Mouse (Mus musculus) CH12.LX (cell line): Measurements from ENCODE around the gene Fut1. TPM values are rescaled to one million over a fixed set of nuclear protein-coding genes. Genes with fewer than 3 reads are reported as not detected.

Experiments
- DNase-seq: peaks from one replicate; pipeline ENCODE4 v3.0.0-alpha.2; 2013; ENCODE audit errors: extremely low read depth
- H3K27ac ChIP-seq: 2 replicates; pipeline ENCODE4 v1.5.1; 2012; ENCODE audit warnings: low read depth, mild to moderate bottlenecking, control low read depth, moderate library complexity; ENCODE audit not compliant: insufficient read depth
- H3K27me3 ChIP-seq: replicated peaks from 2 replicates; pipeline ENCODE3; 2012; ENCODE audit warnings: inconsistent platforms
- H3K36me3 ChIP-seq, 2 experiments: replicated peaks in 1 of 2; 2 replicates each; pipeline versions ENCODE3 to v1.6.1; 2012; ENCODE audit warnings: inconsistent platforms in 1 of 2, low read length in 1 of 2, mild to moderate bottlenecking in 1 of 2, mixed read lengths in 1 of 2, moderate library complexity in 1 of 2; ENCODE audit not compliant: control insufficient read depth in 1 of 2, insufficient read depth in 1 of 2
- H3K4me1 ChIP-seq, 2 experiments: 2 replicates each; pipeline ENCODE4 v1.6.1; 2012; ENCODE audit warnings: inconsistent platforms in 1 of 2, moderate library complexity in 1 of 2; ENCODE audit not compliant: insufficient read depth in 2 of 2, control insufficient read depth in 1 of 2
- H3K4me2 ChIP-seq: 2 replicates; pipeline ENCODE4 v1.6.1; 2012; ENCODE audit warnings: low read depth, mild to moderate bottlenecking, control low read depth; ENCODE audit not compliant: poor library complexity, insufficient read depth, severe bottlenecking
- H3K4me3 ChIP-seq, 3 experiments: fragments of 150-350 bp in 1 of 3; sonication (generic) in 1 of 3; replicated peaks in 1 of 3; 2 replicates each; pipeline versions ENCODE3 to v1.5.1; 2011 to 2012; ENCODE audit warnings: low read depth in 2 of 3, low read length in 2 of 3, mild to moderate bottlenecking in 2 of 3, moderate library complexity in 2 of 3, control low read depth in 1 of 3, improper control_type of control experiment in 1 of 3, inconsistent platforms in 1 of 3, mixed read lengths in 1 of 3; ENCODE audit not compliant: poor library complexity in 1 of 3
- H3K79me2 ChIP-seq: replicated peaks from 2 replicates; pipeline ENCODE4 v1.6.1; 2012; ENCODE audit warnings: mild to moderate bottlenecking, moderate library complexity; ENCODE audit not compliant: control insufficient read depth, poor library complexity, insufficient read depth, severe bottlenecking; ENCODE audit errors: extremely low read depth
- H3K9ac ChIP-seq: 2 replicates; pipeline ENCODE4 v1.6.1; 2012; ENCODE audit warnings: low read depth, mild to moderate bottlenecking, control low read depth, moderate library complexity; ENCODE audit not compliant: insufficient read depth
- H3K9me3 ChIP-seq: replicated peaks from 2 replicates; pipeline ENCODE3; 2012; ENCODE audit warnings: low read length, inconsistent platforms, mixed read lengths
- BHLHE40 ChIP-seq: IDR thresholded peaks from 2 replicates; pipeline ENCODE4 v1.6.1; 2011; ENCODE audit warnings: mild to moderate bottlenecking, low read depth, low read length, improper control_type of control experiment
- CHD1 ChIP-seq: IDR thresholded peaks from 2 replicates; pipeline ENCODE4 v1.6.1; 2012; ENCODE audit warnings: low read depth, low read length, improper control_type of control experiment, inconsistent platforms
- CTCF ChIP-seq, 2 experiments: IDR thresholded peaks in 1 of 2; conservative IDR thresholded peaks in 1 of 2; 2 replicates each; pipeline ENCODE4 v1.5.1; 2011 to 2012; ENCODE audit warnings: low read depth in 2 of 2, low read length in 2 of 2, improper control_type of control experiment in 1 of 2, inconsistent platforms in 1 of 2, mild to moderate bottlenecking in 1 of 2, moderate library complexity in 1 of 2
- ELF1 ChIP-seq: IDR thresholded peaks from 2 replicates; pipeline ENCODE4 v1.6.1; 2014; ENCODE audit warnings: low read depth, mild to moderate bottlenecking, inconsistent platforms, low read length, improper control_type of control experiment
- ETS1 ChIP-seq: conservative IDR thresholded peaks from 2 replicates; pipeline ENCODE4 v1.6.1; 2012; ENCODE audit warnings: low read depth, mild to moderate bottlenecking, inconsistent platforms, low read length, improper control_type of control experiment, moderate library complexity
- GABPA ChIP-seq: IDR thresholded peaks from 2 replicates; pipeline ENCODE4 v1.6.1; 2012; ENCODE audit warnings: low read depth, low read length, improper control_type of control experiment, inconsistent platforms; ENCODE audit not compliant: insufficient replicate concordance
- JUN ChIP-seq: IDR thresholded peaks from 2 replicates; pipeline ENCODE4 v1.6.1; 2011; ENCODE audit warnings: low read depth, mild to moderate bottlenecking, low read length, improper control_type of control experiment, moderate library complexity; ENCODE audit not compliant: insufficient read depth
- JUND ChIP-seq: conservative IDR thresholded peaks from 2 replicates; pipeline ENCODE4 v1.6.1; 2011; ENCODE audit warnings: low read depth, low read length, improper control_type of control experiment
- KAT2A ChIP-seq: IDR thresholded peaks from 2 replicates; pipeline ENCODE4 v1.6.1; 2012; ENCODE audit warnings: low read length, improper control_type of control experiment, inconsistent platforms; ENCODE audit not compliant: insufficient replicate concordance
- MAFK ChIP-seq: IDR thresholded peaks from 2 replicates; pipeline ENCODE4 v1.6.1; 2011; ENCODE audit warnings: low read length, improper control_type of control experiment; ENCODE audit not compliant: insufficient replicate concordance
- MAX ChIP-seq: IDR thresholded peaks from 2 replicates; pipeline ENCODE4 v1.6.1; 2011; ENCODE audit warnings: low read length, improper control_type of control experiment
- MAZ ChIP-seq: IDR thresholded peaks from 2 replicates; pipeline ENCODE4 v1.6.1; 2012; ENCODE audit warnings: low read depth, mild to moderate bottlenecking, inconsistent platforms, low read length, improper control_type of control experiment, moderate library complexity
- MXI1 ChIP-seq: IDR thresholded peaks from 2 replicates; pipeline ENCODE4 v1.6.1; 2011; ENCODE audit warnings: mild to moderate bottlenecking, low read depth, low read length, improper control_type of control experiment
- POLR2AphosphoS2 ChIP-seq: IDR thresholded peaks from 2 replicates; pipeline ENCODE4 v1.6.1; 2011; ENCODE audit warnings: low read depth, low read length, improper control_type of control experiment
- SIN3A ChIP-seq: IDR thresholded peaks from 2 replicates; pipeline ENCODE4 v1.6.1; 2012; ENCODE audit warnings: low read length, improper control_type of control experiment, inconsistent platforms
- SMC3 ChIP-seq: IDR thresholded peaks from 2 replicates; pipeline ENCODE4 v1.6.1; 2011; ENCODE audit warnings: low read depth, low read length, improper control_type of control experiment
- UBTF ChIP-seq: IDR thresholded peaks from 2 replicates; pipeline ENCODE4 v1.6.1; 2012; ENCODE audit warnings: low read depth, mild to moderate bottlenecking, inconsistent platforms, low read length, improper control_type of control experiment, moderate library complexity
- USF1 ChIP-seq: IDR thresholded peaks from 2 replicates; pipeline ENCODE4 v1.6.1; 2014; ENCODE audit warnings: low read depth, mild to moderate bottlenecking, inconsistent platforms, low read length, improper control_type of control experiment
- USF2 ChIP-seq: conservative IDR thresholded peaks from 2 replicates; pipeline ENCODE4 v1.6.1; 2011; ENCODE audit warnings: low read depth, low read length, improper control_type of control experiment
- ZKSCAN1 ChIP-seq: IDR thresholded peaks from 2 replicates; pipeline ENCODE4 v1.6.1; 2012; ENCODE audit warnings: low read depth, inconsistent platforms, low read length, improper control_type of control experiment, borderline replicate concordance
- ZNF384 ChIP-seq: IDR thresholded peaks from 2 replicates; pipeline ENCODE4 v1.6.1; 2012; ENCODE audit warnings: low read depth, low read length, improper control_type of control experiment, inconsistent platforms
- dilution Hi-C: fragments of 300-500 bp; cut with MboI; formaldehyde crosslinking; loops from 2 replicates; pipeline ENCODE4 v1.14.3; 2020; ENCODE audit warnings: low sequenced_read_pairs; ENCODE audit not compliant: extremely low pct_unique_long_range_greater_than_20kb, extremely low pct_ligation_motif_present
- in situ Hi-C: fragments of 300-500 bp; cut with MboI; formaldehyde crosslinking; loops from 3 replicates; pipeline ENCODE4 v1.14.3; 2019; ENCODE audit warnings: low sequenced_read_pairs, low pct_ligation_motif_present, low pct_unique_long_range_greater_than_20kb, mixed read lengths
- polyA plus RNA-seq: library from polyadenylated mRNA; unstranded; fragments of >175 nt; gene quantifications from 2 replicates; pipeline ENCODE4 v1.2.1, GENCODE M21; 2012; ENCODE audit warnings: low read depth; ENCODE audit not compliant: insufficient read length
- total RNA-seq, 2 experiments: library from RNA; depleted of rRNA; stranded (reverse); fragments of 300-350 nt in 1 of 2; fragments of >200 nt in 1 of 2; gene quantifications; 2 replicates each; pipeline ENCODE4 v1.2.3; 2012 to 2014

Fut1 gene
- total and polyA plus RNA-seq, 3 experiments, result 2.4 to 6.4 (median 2.5) TPM

DNA sequence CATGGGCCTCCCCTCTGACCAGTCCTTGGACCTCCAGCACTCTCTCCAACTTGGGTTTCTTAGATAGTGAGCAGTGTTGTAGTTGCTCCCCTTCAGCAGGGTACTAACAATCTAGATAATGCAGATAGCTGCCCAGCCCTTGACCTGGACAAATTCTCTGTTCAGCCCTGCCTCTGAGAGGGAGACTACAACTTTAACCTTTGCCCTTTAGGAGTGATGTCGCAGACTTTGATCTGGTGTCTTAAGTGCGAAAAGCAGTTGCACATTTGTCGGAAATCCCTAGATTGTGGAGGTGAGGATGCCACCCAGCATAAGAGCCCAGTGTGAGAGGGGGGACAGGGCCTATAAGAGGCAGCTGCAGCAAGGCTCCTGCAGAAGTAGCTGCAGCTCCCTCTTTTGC, 7.6 kb downstream of the Fut1 start:
- Histone ChIP-seq H3K9ac (no peak overlapping the region), H3K36me3 (peaks cover 0 to 25% of the 10 kb centered on the region in 2 experiments), H3K9me3 (peaks cover 27% of the 10 kb centered on the region), H3K79me2 (no peaks in the 10 kb centered on the region), H3K4me1 (peaks cover 5 to 17% of the 10 kb centered on the region in 2 experiments), H3K27me3 (no peaks in the 10 kb centered on the region), H3K4me2 (no peak overlapping the region), H3K27ac (no peak overlapping the region), H3K4me3 (no peak overlapping the region)
- dilution Hi-C loops, result no loop called here
- in situ Hi-C loops, result no loop called here
- DNase-seq, result no peak
- TF ChIP-seq MAX (no peak), USF2 (no peak), BHLHE40 (no peak), KAT2A (no peak), ZKSCAN1 (no peak), MAZ (no peak), JUND (no peak), ELF1 (no peak), UBTF (no peak), ETS1 (no peak), ZNF384 (no peak), GABPA (no peak), POLR2AphosphoS2 (no peak)

DNA sequence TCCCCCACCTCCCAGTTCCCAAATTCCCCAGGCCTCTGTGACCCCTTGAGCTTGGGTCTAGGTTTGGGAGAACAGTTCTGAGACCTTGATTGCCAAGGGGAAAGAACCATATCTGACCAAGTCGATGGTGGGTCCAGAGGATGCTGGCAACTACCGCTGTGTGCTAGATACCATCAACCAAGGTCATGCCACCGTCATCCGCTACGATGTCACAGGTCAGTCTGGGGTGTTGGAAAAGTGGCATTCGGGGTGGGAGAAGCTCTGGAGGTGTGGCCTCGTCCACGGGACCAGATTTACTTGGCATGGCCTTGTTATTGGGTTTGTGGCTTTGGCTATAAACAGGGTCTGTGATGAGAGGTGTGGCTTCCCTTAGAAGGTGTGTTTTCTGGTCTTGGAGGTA, 8.4 kb downstream of the Fut1 start:
- Histone ChIP-seq H3K4me3 (no peak overlapping the region), H3K9me3 (peaks cover 33% of the 10 kb centered on the region), H3K4me2 (no peak overlapping the region), H3K27me3 (no peaks in the 10 kb centered on the region), H3K9ac (no peak overlapping the region), H3K36me3 (peaks cover 0 to 28% of the 10 kb centered on the region in 2 experiments), H3K79me2 (no peaks in the 10 kb centered on the region), H3K27ac (no peak overlapping the region), H3K4me1 (peaks cover 2 to 11% of the 10 kb centered on the region in 2 experiments; a peak in 3 of 4 replicates)
- dilution Hi-C loops, result no loop called here
- in situ Hi-C loops, result no loop called here
- no peak for DNase-seq
- TF ChIP-seq MXI1 (no peak), SMC3 (no peak), SIN3A (no peak), CHD1 (no peak), JUN (no peak), JUND (no peak), CTCF (conservative IDR thresholded peaks at IDR 0.05 in 1 of 2, IDR thresholded peaks at IDR 0.05 in 1 of 2; ENCODE audit: low read depth in 2 of 2, low read length in 2 of 2) (no peak), MAFK (no peak), USF1 (no peak)
